Mouse (Mus musculus) testis, postnatal 14 days (tissue): ENCODE measurements around the gene Sf3b6.

Source experiments
- DNase-seq: peaks from one replicate; pipeline ENCODE4 v3.0.0; 2021; ENCODE audit warnings: low spot score

Sf3b6 gene

GRCm38 (mm10) chr12:4840741-4841140 lies 23.4 kb downstream of the Sf3b6 start:
- DNase-seq: no peak

GRCm38 (mm10) chr12:4841392-4841887 lies 24.1 kb downstream of the Sf3b6 start, which contains the start of gene Fkbp1b:
Gene Fkbp1b, minus strand, starts transcription at chr12:4841591.
- peak; percentile 40 for DNase-seq

- no peak for DNase-seq
Measured at GRCm38 (mm10) chr12:4842456-4842855, 25.1 kb downstream of the Sf3b6 start.

- DNase-seq: peak; percentile 91
Measured at GRCm38 (mm10) chr12:4842890-4843597, 25.7 kb downstream of the Sf3b6 start, which contains the start of gene Wdcp. Gene Wdcp, plus strand, starts transcription at chr12:4843303.

- peak; percentile 24 for DNase-seq
Measured at GRCm38 (mm10) chr12:4843741-4844140, 26.4 kb downstream of the Sf3b6 start.

GRCm38 (mm10) chr12:4856160-4856559 lies 38.8 kb downstream of the Sf3b6 start:
- DNase-seq: no peak

GRCm38 (mm10) chr12:4856834-4857233 lies 39.5 kb downstream of the Sf3b6 start:
- DNase-seq: no peak

GRCm38 (mm10) chr12:4859241-4859914 lies 42.0 kb downstream of the Sf3b6 start:
- no peak for DNase-seq

GRCm38 (mm10) chr12:4862672-4863071 lies 45.3 kb downstream of the Sf3b6 start:
- DNase-seq: peak; percentile 26

- no peak for DNase-seq
Measured at GRCm38 (mm10) chr12:4863654-4864337, 46.5 kb downstream of the Sf3b6 start.

- DNase-seq: no peak
Measured at GRCm38 (mm10) chr12:4864338-4864690, 47.0 kb downstream of the Sf3b6 start.

GRCm38 (mm10) chr12:4868924-4869323 lies 51.6 kb downstream of the Sf3b6 start:
- no peak for DNase-seq

- no peak for DNase-seq
Measured at GRCm38 (mm10) chr12:4871260-4871659, 53.9 kb downstream of the Sf3b6 start.

- DNase-seq: no peak
Measured at GRCm38 (mm10) chr12:4872273-4872672, 54.9 kb downstream of the Sf3b6 start.

GRCm38 (mm10) chr12:4872983-4873477 lies 55.7 kb downstream of the Sf3b6 start:
- no peak for DNase-seq

- DNase-seq: no peak
Measured at GRCm38 (mm10) chr12:4873531-4873930, 56.2 kb downstream of the Sf3b6 start.

- DNase-seq: peak; percentile 66
Measured at GRCm38 (mm10) chr12:4874161-4874927, 57.0 kb downstream of the Sf3b6 start, which contains the start of gene Mfsd2b. Gene Mfsd2b, minus strand, starts transcription at chr12:4874359.

- no peak for DNase-seq
Measured at GRCm38 (mm10) chr12:4875623-4876022, 58.3 kb downstream of the Sf3b6 start.
